Mouse (Mus musculus): ENCODE measurements around the gene Ascl4. TPM values are rescaled to one million over a fixed set of nuclear protein-coding genes. Genes with fewer than 3 reads are reported as not detected.
A peak's percentile ranks its signal among the peaks of the same experiment; 100 is the strongest.

The Ascl4 gene
- 1.3 and 1.5 TPM in 2 replicates for polyA plus RNA-seq (2014; fragmentation: Nextera tagmentation; extraction: Ambion mirVana)

- peaks cover 9% of the 10 kb centered on the region; the same call in 1 of the 2 replicates for H3K27me3 ChIP-seq (ENCODE audit: control insufficient read depth, insufficient read depth, low read length)
- H3K9me3 ChIP-seq (ENCODE audit: control insufficient read depth, low read length), result no peaks in the 10 kb centered on the region
- H3K27ac ChIP-seq (ENCODE audit: low read depth, low read length), result no peak within 1 kb of the TSS
- WGBS, result 1% methylated on average over 23 of the region's 23 CpGs
- peak within 1 kb of the TSS; percentile 46; the same call in 1 of the 2 replicates for H3K9ac ChIP-seq (ENCODE audit: low read depth, low read length)
- ATAC-seq (ENCODE audit: low FRiP score, low TSS enrichment), result no peak
- no peaks in the 10 kb centered on the region; the same call in 1 of the 2 replicates for H3K4me1 ChIP-seq (ENCODE audit: control insufficient read depth, insufficient read depth, low read length)
- peak within 1 kb of the TSS; percentile 54 for H3K4me3 ChIP-seq (ENCODE audit: low read length)
- peak within 1 kb of the TSS; percentile 94 for H3K4me2 ChIP-seq (replicated peaks; ENCODE audit: low read depth, low read length)
- no peaks in the 10 kb centered on the region for H3K36me3 ChIP-seq (ENCODE audit: control insufficient read depth, insufficient read depth, low read length)
Observed at GRCm38 (mm10) chr10:85927676-85928445, at the start of gene Ascl4. TSS of gene Ascl4 (plus strand) at chr10:85927681.

- H3K4me1 ChIP-seq (ENCODE audit: control insufficient read depth, insufficient read depth, low read length), result no peaks in the 10 kb centered on the region
- H3K4me3 ChIP-seq (ENCODE audit: low read length), result no peak overlapping the region
- no peak overlapping the region for H3K9ac ChIP-seq (ENCODE audit: low read depth, low read length)
- H3K27ac ChIP-seq (ENCODE audit: low read depth, low read length), result no peak overlapping the region
- no peak overlapping the region for H3K4me2 ChIP-seq (replicated peaks; ENCODE audit: low read depth, low read length)
- 85% methylated on average over 8 of the region's 8 CpGs for WGBS
- H3K27me3 ChIP-seq (ENCODE audit: control insufficient read depth, insufficient read depth, low read length), result no peaks in the 10 kb centered on the region
- H3K9me3 ChIP-seq (ENCODE audit: control insufficient read depth, low read length), result no peaks in the 10 kb centered on the region
- peaks cover 88% of the 10 kb centered on the region for H3K36me3 ChIP-seq (ENCODE audit: control insufficient read depth, insufficient read depth, low read length)
- ATAC-seq (ENCODE audit: low FRiP score, low TSS enrichment), result no peak; the same call in 1 of the 2 replicates
Observed at GRCm38 (mm10) chr10:85879886-85880486, 47.5 kb upstream of the Ascl4 start.

GRCm38 (mm10) chr10:85916498-85917309 is 10.8 kb upstream of the Ascl4 start, which contains the start of gene Prdm4:
TSS of gene Prdm4 (minus strand) at chr10:85917142.
- Histone ChIP-seq H3K9ac (ENCODE audit: low read depth, low read length) (peak within 1 kb of the TSS; percentile 90), H3K27ac (ENCODE audit: low read depth, low read length) (peak within 1 kb of the TSS; percentile 81), H3K4me3 (ENCODE audit: low read length) (peak within 1 kb of the TSS; percentile 96), H3K27me3 (ENCODE audit: control insufficient read depth, insufficient read depth, low read length) (no peaks in the 10 kb centered on the region; the same call in 1 of the 2 replicates), H3K9me3 (ENCODE audit: control insufficient read depth, low read length) (no peaks in the 10 kb centered on the region), H3K4me2 (replicated peaks; ENCODE audit: low read depth, low read length) (peak within 1 kb of the TSS; percentile 69), H3K36me3 (ENCODE audit: control insufficient read depth, insufficient read depth, low read length) (peaks cover 21% of the 10 kb centered on the region), H3K4me1 (ENCODE audit: control insufficient read depth, insufficient read depth, low read length) (peaks cover 8% of the 10 kb centered on the region; the same call in 1 of the 2 replicates)
- WGBS, result under 1% methylated on average over 65 of the region's 90 CpGs
- peak; percentile 100 for ATAC-seq (ENCODE audit: low FRiP score, low TSS enrichment)

DNA sequence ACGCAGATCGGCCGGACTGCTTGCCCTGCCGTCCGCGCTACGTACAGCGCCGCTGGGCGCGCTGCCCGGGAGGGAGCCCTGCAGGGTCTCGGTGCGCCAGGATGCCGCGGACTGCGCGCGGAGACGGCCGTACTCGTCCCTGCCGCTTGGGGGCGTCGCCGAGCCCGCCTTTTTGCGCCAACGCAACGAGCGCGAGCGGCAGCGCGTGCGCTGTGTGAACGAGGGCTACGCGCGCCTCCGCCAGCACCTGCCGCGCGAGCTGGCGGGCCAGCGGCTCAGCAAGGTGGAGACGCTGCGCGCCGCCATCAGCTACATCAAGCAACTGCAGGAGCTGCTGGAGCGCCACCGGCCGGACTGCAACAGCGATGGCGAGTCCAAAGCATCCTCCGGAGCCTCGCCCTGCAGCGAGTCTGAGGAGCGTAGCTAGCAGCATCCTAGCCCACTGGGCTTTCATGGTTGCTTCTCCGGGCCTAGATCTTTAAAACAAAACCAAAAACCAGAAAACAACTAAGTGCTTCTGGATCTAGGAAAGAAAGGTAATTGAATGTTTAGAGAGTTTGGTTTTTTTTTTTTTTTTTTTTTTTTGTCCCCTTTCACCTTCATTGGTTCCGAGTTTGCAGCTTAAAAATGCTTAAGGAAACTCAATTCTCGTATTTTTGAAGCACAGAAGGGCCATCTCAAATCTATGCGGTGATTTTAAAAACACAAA is 1.2 kb downstream of the Ascl4 start:
- Histone ChIP-seq H3K9me3 (ENCODE audit: control insufficient read depth, low read length) (no peaks in the 10 kb centered on the region), H3K27ac (ENCODE audit: low read depth, low read length) (no peak overlapping the region), H3K4me1 (ENCODE audit: control insufficient read depth, insufficient read depth, low read length) (no peaks in the 10 kb centered on the region; the same call in 1 of the 2 replicates), H3K9ac (ENCODE audit: low read depth, low read length) (peak overlapping the region; percentile 46; the same call in 1 of the 2 replicates), H3K4me3 (ENCODE audit: low read length) (peak overlapping the region; percentile 54), H3K36me3 (ENCODE audit: control insufficient read depth, insufficient read depth, low read length) (no peaks in the 10 kb centered on the region), H3K4me2 (replicated peaks; ENCODE audit: low read depth, low read length) (peak overlapping the region; percentile 94), H3K27me3 (ENCODE audit: control insufficient read depth, insufficient read depth, low read length) (peaks cover 9% of the 10 kb centered on the region; the same call in 1 of the 2 replicates)
- ATAC-seq (ENCODE audit: low FRiP score, low TSS enrichment), result peak; percentile 79
- WGBS, result 2% methylated on average over 63 of the region's 63 CpGs

GRCm38 (mm10) chr10:85929208-85929591 is 1.7 kb downstream of the Ascl4 start:
- peaks cover 9% of the 10 kb centered on the region; the same call in 1 of the 2 replicates for H3K27me3 ChIP-seq (ENCODE audit: control insufficient read depth, insufficient read depth, low read length)
- peak overlapping the region; percentile 94; the same call in 1 of the 2 replicates for H3K4me2 ChIP-seq (replicated peaks; ENCODE audit: low read depth, low read length)
- H3K27ac ChIP-seq (ENCODE audit: low read depth, low read length), result no peak overlapping the region
- no peaks in the 10 kb centered on the region for H3K36me3 ChIP-seq (ENCODE audit: control insufficient read depth, insufficient read depth, low read length)
- peak overlapping the region; percentile 54 for H3K4me3 ChIP-seq (ENCODE audit: low read length)
- H3K9ac ChIP-seq (ENCODE audit: low read depth, low read length), result no peak overlapping the region
- no peaks in the 10 kb centered on the region; the same call in 1 of the 2 replicates for H3K4me1 ChIP-seq (ENCODE audit: control insufficient read depth, insufficient read depth, low read length)
- H3K9me3 ChIP-seq (ENCODE audit: control insufficient read depth, low read length), result no peaks in the 10 kb centered on the region
- WGBS, result 39% methylated on average over 11 of the region's 11 CpGs
- no peak for ATAC-seq (ENCODE audit: low FRiP score, low TSS enrichment)

- Histone ChIP-seq H3K36me3 (ENCODE audit: control insufficient read depth, insufficient read depth, low read length) (no peaks in the 10 kb centered on the region), H3K4me2 (replicated peaks; ENCODE audit: low read depth, low read length) (no peak overlapping the region), H3K9ac (ENCODE audit: low read depth, low read length) (no peak overlapping the region), H3K9me3 (ENCODE audit: control insufficient read depth, low read length) (no peaks in the 10 kb centered on the region), H3K4me1 (ENCODE audit: control insufficient read depth, insufficient read depth, low read length) (no peaks in the 10 kb centered on the region; the same call in 1 of the 2 replicates), H3K27ac (ENCODE audit: low read depth, low read length) (no peak overlapping the region), H3K4me3 (ENCODE audit: low read length) (no peak overlapping the region), H3K27me3 (ENCODE audit: control insufficient read depth, insufficient read depth, low read length) (peaks cover 9% of the 10 kb centered on the region; the same call in 1 of the 2 replicates)
- ATAC-seq (ENCODE audit: low FRiP score, low TSS enrichment), result no peak
- WGBS, result 89% methylated on average over 11 of the region's 11 CpGs
Observed at GRCm38 (mm10) chr10:85929962-85930361, 2.5 kb downstream of the Ascl4 start.

DNA sequence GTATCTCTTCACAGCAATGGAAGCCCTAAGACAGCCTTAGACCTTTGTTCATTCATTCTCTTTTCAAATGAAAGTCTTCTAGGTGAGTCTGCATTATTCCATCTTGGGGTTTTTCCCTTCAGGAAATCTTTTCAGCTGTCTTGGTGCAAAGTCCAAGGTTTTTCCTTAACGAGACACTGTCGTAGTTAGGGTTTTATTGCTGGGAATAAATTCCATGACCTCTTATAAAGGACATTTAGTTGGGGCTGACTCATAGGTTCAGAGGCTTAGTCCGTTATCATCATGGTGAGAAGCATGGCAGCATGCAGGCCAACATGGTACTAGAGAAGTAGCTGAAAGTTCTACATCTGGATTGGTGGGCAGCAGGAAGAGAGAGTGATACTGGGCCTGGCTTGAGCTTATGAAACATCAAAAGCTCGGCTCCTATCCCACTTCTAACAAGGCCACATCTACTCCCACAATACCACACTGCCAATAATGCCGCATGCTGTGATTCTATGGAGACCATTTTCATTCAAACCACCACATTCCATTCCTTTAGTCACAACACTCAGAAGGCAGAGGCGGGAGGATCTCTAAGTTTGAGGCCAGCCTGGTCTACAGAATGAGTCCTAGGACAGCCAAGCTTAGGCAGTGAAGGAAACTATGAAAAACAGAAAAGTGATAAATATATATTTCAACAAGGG is 8.9 kb downstream of the Ascl4 start:
- H3K36me3 ChIP-seq (ENCODE audit: control insufficient read depth, insufficient read depth, low read length), result peaks cover 51% of the 10 kb centered on the region

More for the DNA sequence above, 8.9 kb downstream of the Ascl4 start:
- WGBS, result 96% methylated on average over 6 of the region's 6 CpGs
- peaks cover 7% of the 10 kb centered on the region; the same call in 1 of the 2 replicates for H3K9me3 ChIP-seq (ENCODE audit: control insufficient read depth, low read length)
- no peak overlapping the region for H3K4me2 ChIP-seq (replicated peaks; ENCODE audit: low read depth, low read length)
- H3K9ac ChIP-seq (ENCODE audit: low read depth, low read length), result no peak overlapping the region
- no peaks in the 10 kb centered on the region for H3K27me3 ChIP-seq (ENCODE audit: control insufficient read depth, insufficient read depth, low read length)
- ATAC-seq (ENCODE audit: low FRiP score, low TSS enrichment), result no peak
- no peak overlapping the region for H3K27ac ChIP-seq (ENCODE audit: low read depth, low read length)
- no peaks in the 10 kb centered on the region for H3K4me1 ChIP-seq (ENCODE audit: control insufficient read depth, insufficient read depth, low read length)
- no peak overlapping the region for H3K4me3 ChIP-seq (ENCODE audit: low read length)
